Mouse (Mus musculus): ENCODE measurements around the gene Gpr39. TPM values are rescaled to one million over a fixed set of nuclear protein-coding genes. Genes with fewer than 3 reads are reported as not detected.
A peak's percentile ranks its signal among the peaks of the same experiment; 100 is the strongest.

Gene Gpr39
- total RNA-seq, 2 experiments from 2014 or later = not detected

DNA sequence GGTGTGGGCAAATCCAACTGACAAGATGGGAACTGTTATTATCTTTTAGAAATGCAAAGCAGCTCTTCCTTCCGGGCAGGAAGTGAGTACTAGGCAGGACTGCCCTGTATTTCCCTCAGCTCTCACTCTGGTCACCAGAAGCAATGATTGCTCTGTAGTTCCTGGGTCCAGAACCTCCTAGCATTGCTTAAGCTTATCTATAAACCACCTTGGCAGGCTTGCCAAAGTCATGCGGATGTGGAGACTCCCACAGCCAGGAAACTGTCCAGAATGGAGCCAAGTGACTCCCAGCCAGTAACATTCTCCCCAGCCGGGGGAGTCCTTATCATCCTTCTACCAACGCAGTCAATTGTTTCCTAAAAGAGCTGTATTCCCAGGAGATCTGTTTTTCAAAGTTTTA lies 13.7 kb upstream of the Gpr39 start:
- H3K27ac ChIP-seq = no peak overlapping the region
- no peak for DNase-seq (ENCODE audit: extremely low spot score in 1 of 2, low spot score in 2 of 2)
- no peak for TF ChIP-seq CTCF (IDR thresholded peaks at IDR 0.05)
- no peak overlapping the region for H3K4me3 ChIP-seq
- intact Hi-C loops (cut with DNase I) = no loop called here

DNA sequence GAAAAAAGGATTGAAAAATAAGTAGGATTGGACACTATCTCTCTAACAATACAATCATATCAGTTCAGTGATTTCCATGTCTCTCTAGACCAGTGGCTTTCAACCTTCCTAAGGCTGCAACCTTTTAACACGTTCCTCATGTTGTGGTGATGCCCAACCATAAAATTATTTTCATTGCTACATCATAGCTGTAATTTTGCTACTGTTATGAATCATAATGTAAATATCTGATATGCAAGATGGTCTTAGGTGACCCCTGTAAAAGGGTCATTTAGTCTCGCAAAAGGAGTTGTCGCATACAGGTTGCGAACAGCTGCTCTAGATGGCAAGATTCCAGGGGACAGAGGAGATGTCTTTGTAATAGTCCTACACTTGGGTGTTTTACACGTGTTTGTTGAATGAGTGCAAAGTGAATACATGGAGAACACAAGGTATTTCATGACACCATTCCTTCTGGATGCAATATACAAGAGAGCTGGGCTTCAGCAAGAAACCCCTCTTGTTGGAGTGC lies 11.6 kb upstream of the Gpr39 start:
- DNase-seq (ENCODE audit: extremely low spot score in 1 of 2, low spot score in 2 of 2) = no peak
- no peak for TF ChIP-seq CTCF (IDR thresholded peaks at IDR 0.05)
- intact Hi-C loops (cut with DNase I) = no loop called here
- Histone ChIP-seq H3K4me3 (no peak overlapping the region), H3K27ac (no peak overlapping the region)

DNA sequence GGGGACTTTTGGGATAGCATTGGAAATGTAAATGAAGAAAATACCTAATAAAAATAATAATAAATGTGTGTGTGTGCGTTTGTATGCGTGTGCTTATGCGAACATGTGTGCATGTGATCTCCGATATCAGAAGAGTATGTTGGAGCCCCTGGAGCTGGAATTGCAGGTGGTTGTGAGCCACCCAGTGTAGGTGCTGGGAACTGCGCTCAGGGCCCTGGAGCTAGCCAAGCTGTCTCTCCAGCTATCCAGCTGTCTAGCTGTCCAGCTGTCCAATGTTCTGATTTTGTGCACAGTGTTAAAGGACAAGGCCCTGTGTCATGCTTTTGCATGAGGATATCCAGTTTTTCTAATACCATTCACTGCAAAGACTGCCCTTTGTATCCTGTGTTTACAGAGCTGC lies 7.8 kb upstream of the Gpr39 start:
- intact Hi-C loops (cut with DNase I) = no loop called here
- DNase-seq (ENCODE audit: extremely low spot score in 1 of 2, low spot score in 2 of 2) = no peak
- Histone ChIP-seq H3K4me3 (no peak overlapping the region), H3K27ac (no peak overlapping the region)
- TF ChIP-seq CTCF (IDR thresholded peaks at IDR 0.05) = peak; percentile 9; the same call in 1 of the 2 replicates

DNA sequence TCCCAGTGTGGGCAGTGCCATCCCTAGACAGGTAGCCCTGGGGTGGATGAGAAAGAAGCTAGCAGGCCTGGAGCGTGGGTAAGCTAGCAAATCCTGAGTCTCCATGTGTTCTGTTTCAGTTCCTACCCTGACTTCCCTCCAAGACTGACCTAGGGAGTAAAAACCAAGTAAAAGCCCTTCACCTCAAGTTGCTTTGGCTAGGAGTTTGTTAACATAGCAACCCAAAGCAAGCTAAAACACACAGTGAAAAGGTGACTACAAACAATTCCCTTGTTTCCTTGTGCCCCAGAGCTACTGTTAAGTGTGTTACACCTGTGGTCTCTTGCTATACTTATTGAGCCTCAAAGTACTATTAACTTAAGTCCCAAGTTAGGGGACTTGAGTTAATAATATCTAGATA lies 1.6 kb upstream of the Gpr39 start:
- intact Hi-C loops (cut with DNase I) = no loop called here
- no peak for DNase-seq (ENCODE audit: extremely low spot score in 1 of 2, low spot score in 2 of 2)

DNA sequence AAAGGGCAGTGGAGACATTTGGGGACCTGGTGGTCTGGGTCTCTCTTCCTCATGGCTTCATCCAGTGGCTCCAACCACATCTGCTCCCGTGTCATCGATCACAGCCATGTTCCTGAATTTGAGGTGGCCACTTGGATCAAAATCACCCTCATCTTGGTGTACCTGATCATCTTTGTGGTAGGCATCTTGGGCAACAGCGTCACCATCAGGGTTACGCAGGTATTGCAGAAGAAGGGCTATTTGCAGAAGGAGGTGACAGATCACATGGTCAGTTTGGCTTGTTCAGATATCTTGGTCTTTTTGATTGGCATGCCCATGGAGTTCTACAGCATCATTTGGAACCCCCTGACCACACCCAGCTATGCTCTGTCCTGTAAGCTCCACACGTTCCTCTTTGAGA lies 491 bp downstream of the Gpr39 start:
- no peak for TF ChIP-seq CTCF (IDR thresholded peaks at IDR 0.05)

More for the DNA sequence above, 1.6 kb upstream of the Gpr39 start:
- no peak overlapping the region for H3K4me3 ChIP-seq
- TF ChIP-seq CTCF (IDR thresholded peaks at IDR 0.05) = no peak
- no peak overlapping the region for H3K27ac ChIP-seq

DNA sequence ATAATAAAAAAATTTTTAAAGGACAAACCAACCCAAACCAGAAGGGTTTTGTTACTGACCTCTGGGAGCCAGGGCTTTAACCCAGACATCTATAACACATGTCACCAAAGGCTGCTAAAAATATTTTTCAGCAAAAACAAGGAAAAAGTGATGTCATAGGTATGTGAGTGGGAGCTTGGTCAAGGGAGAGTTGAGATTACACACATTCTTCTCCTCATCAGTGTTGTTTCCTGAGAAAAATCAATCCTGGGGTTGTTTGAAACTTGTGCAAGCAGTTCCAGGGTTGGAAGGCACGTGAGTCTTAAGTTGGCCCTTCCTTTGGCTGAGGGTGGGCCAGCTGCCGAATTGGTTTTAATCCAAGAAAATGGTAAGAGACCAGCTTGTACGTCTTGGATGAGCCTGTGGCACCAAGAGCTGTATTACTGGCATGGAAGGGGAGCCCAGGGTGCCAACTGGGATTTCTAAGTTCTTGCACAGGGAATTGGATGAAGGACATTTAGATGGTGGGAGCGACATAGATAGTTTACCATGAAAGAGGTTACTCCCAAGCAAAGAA lies 2.8 kb downstream of the Gpr39 start:
- H3K27ac ChIP-seq = no peak overlapping the region
- intact Hi-C loops (cut with DNase I) = no loop called here
- no peak for DNase-seq (ENCODE audit: extremely low spot score in 1 of 2, low spot score in 2 of 2)
- no peak for TF ChIP-seq CTCF (IDR thresholded peaks at IDR 0.05)
- H3K4me3 ChIP-seq = no peak overlapping the region

More for the DNA sequence above, 491 bp downstream of the Gpr39 start:
- intact Hi-C loops (cut with DNase I) = no loop called here
- H3K4me3 ChIP-seq = no peak overlapping the region
- no peak overlapping the region for H3K27ac ChIP-seq
- DNase-seq (ENCODE audit: extremely low spot score in 1 of 2, low spot score in 2 of 2) = no peak

DNA sequence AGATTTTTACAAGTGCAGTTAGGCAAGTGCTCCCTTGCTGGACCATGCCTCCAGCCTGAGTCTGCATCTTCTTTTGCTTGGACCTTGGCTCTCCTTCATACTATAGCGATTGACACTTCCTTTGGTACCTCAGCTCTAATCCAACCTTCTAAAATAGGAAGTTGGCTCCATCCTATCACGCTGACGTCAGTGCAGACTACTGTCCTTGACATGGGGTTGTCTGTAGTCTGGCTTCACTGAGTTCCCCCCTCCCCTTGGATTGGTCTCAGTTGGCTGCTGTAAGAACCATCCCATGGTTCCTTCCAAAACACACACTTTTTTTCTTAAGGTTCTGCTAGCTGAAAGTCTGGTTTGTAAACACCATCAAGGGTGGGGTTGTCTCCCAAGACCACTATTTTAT lies 7.6 kb downstream of the Gpr39 start:
- intact Hi-C loops (cut with DNase I) = no loop called here
- no peak for TF ChIP-seq CTCF (IDR thresholded peaks at IDR 0.05)
- H3K27ac ChIP-seq = no peak overlapping the region

DNA sequence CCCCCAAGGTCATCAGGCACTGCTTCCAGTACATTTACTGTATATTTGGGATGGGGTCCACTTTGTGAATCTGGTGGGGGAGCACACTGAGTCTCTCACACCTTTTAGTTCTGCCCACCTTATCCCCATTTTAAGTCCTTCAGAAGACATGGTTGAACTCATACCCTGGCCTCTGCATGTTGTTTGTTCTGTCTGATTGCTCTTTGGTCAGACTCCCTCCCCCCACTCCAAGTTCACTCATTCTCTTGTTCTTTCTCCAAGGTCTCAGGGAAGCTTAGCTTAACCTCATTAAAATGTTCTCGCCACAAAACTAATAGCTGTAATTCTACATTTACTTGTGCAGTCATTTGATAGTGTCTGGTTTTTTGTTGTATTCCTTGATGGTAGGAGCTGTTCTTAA lies 8.5 kb downstream of the Gpr39 start:
- no peak for TF ChIP-seq CTCF (IDR thresholded peaks at IDR 0.05)
- no peak overlapping the region for H3K27ac ChIP-seq
- intact Hi-C loops (cut with DNase I) = no loop called here
- H3K4me3 ChIP-seq = no peak overlapping the region
- DNase-seq (ENCODE audit: extremely low spot score in 1 of 2, low spot score in 2 of 2) = no peak

More for the DNA sequence above, 7.6 kb downstream of the Gpr39 start:
- no peak for DNase-seq (ENCODE audit: extremely low spot score in 1 of 2, low spot score in 2 of 2)
- H3K4me3 ChIP-seq = no peak overlapping the region

DNA sequence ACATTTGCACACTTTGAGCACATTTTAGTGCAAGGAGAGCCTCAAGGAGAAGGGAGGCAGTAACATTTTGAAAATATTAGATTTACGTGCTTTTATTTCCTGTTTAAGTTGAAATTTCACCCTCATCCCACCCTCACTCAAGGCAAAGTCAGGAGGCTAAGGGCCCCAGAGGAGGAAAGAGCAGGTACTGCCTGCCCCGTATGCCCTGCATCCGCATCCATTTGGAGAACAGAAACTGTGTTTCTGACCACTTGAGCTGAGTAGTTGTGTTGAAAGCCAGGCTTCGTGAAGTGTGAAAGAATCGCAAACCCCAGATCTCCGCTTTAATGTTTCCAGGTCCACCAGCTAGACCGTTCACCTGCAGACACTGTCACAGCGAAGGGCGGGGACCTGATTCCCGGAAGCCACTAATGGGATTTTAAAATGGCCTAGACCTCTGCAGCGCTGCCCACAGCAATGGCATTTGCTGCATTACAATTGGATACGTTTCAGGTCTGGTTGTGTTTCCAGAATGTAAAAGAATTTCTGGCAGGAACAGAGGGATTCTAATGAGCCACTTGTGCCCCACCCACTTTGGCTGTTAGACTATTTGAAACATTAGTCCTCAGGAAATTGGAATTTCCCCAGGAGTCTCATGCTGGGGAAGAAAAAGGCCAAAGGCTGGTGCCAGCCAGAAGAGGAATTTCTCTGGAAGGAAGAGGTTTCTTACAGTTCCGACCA lies 11.1 kb downstream of the Gpr39 start:
- H3K4me3 ChIP-seq = no peak overlapping the region
- no peak overlapping the region for H3K27ac ChIP-seq
- DNase-seq (ENCODE audit: extremely low spot score in 1 of 2, low spot score in 2 of 2) = no peak
- no peak for TF ChIP-seq CTCF (IDR thresholded peaks at IDR 0.05)
- intact Hi-C loops (cut with DNase I) = no loop called here

DNA sequence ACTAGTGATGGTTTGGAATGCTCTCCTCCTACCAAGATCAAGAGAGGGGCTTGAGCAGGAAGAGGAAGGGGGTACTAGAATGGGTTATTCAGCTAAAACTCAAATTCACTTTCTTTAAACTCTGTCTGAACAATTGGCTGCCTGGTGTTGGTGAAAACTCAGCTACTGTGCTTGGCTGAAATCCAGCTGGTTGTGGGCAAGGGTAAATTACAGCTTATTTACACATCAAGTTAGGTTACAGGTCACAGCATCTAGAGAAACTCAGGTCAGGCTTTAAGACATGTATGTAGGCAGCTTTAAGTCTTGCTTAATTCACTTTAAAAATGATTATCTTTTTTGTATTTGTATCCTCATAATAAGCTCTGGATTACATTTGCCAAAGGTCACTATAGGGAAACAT lies 16.7 kb downstream of the Gpr39 start:
- DNase-seq (ENCODE audit: extremely low spot score in 1 of 2, low spot score in 2 of 2) = no peak
- no peak for TF ChIP-seq CTCF (IDR thresholded peaks at IDR 0.05)
- intact Hi-C loops (cut with DNase I) = no loop called here
- Histone ChIP-seq H3K4me3 (no peak overlapping the region), H3K27ac (no peak overlapping the region)

DNA sequence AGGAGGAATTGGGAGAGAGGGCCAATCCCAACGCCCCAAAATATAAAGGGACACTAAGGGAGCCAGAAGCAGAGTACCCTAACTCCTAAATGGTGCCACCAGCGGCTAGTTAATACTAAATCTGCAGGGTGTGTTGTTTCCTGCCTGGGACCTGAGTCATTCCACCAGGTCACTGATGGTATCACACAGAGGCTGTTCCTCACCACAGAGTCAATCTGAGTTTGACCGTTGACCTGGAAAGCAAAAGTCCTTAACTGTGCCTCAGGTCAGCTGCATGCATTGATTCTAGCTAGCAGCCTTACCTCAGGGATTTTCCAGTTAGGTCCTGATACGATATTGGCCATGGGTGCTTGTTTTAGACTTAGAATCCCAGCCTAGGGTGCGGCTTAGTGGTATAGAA lies 17.5 kb downstream of the Gpr39 start:
- no peak for TF ChIP-seq CTCF (IDR thresholded peaks at IDR 0.05)
- intact Hi-C loops (cut with DNase I) = no loop called here
- no peak overlapping the region for H3K4me3 ChIP-seq

DNA sequence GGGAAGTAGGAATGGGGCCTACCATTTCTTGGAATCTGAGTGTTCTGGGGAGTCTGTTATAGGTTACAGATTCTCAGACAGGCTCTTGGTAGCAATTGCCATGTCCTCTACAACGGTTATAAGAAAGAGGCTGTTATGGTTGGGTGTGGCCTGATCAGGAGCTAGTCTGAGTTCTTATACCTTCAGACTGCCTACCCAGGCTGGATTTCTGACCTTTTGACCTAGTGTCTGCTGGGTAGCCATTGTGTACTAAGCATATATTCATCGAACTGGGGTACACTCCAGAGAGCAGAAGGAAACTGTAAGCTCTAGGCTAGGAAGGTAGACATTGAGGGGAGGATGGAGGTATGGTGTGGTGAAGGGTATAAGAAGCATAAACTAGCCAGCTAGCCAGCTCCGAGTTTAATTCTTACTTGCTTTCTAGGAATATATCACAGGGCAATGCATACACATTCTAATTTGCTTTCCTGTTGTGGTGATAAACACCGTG lies 24.4 kb downstream of the Gpr39 start:
- DNase-seq (ENCODE audit: extremely low spot score in 1 of 2, low spot score in 2 of 2) = no peak
- no peak overlapping the region for H3K27ac ChIP-seq
- intact Hi-C loops (cut with DNase I) = no loop called here
- no peak for TF ChIP-seq CTCF (IDR thresholded peaks at IDR 0.05)
- H3K4me3 ChIP-seq = no peak overlapping the region

More for the DNA sequence above, 17.5 kb downstream of the Gpr39 start:
- DNase-seq (ENCODE audit: extremely low spot score in 1 of 2, low spot score in 2 of 2) = no peak
- no peak overlapping the region for H3K27ac ChIP-seq

DNA sequence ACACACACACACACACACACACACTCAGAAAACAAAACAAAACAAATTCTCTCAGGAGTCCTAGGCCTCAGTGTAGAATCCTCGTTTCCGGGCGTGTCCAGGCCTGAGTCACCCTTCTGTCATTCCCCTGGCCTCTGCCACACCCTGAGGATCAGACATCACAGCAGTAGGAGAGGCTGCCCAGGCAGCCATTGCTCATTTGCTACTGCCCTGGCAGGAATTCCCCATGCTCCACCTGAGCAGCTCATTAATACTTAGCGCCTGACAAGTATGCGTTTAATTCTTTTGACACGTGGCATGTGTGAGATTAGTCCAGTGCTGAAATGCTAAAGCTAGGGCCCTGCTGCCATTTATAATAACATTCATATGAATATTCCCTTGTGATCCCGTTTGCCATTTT lies 25.0 kb downstream of the Gpr39 start:
- no peak for DNase-seq (ENCODE audit: extremely low spot score in 1 of 2, low spot score in 2 of 2)
- no peak overlapping the region for H3K27ac ChIP-seq
- no peak overlapping the region for H3K4me3 ChIP-seq
- no peak for TF ChIP-seq CTCF (IDR thresholded peaks at IDR 0.05)
- intact Hi-C loops (cut with DNase I) = no loop called here

Data from left cerebral cortex, adult 2 months (tissue).